Comparison of ENCODE assay signal across 19 mouse cellular contexts in the genomic region with DNA sequence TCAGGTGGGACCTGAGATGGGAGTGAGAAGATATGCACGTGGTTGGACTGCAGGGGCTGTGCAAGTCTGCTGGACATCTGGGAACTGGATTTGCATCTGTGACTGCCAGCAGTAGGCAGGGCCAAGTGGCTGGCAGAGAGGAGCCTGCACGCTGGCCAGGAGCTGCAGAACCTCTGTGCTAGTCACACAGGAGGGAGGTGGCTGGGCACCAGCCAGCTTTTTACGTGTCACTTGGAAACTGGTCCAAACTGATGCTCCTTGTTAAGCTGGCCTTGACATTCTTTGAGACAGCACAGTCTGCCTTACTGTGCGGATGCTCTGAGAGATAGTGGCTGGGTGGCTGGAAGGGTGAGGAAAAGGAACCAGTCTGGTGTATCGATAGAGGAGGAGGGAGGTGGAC. TPM values are rescaled to one million over a fixed set of nuclear protein-coding genes. Genes with fewer than 3 reads are reported as not detected.
A peak's percentile ranks its signal among the peaks of the same experiment; 100 is the strongest.
DNase-seq lines count a peak whose midpoint lies in the region; ATAC-seq lines count a peak whose summit lies in the region.
"Had no signal": no experiment of that assay in that cellular context is flagged by ENCODE, and none has a peak within 500 bp of the region (broad histone marks: within the 10 kb centered on the region; RNA-seq: fewer than 3 reads in every experiment).

No protein-coding gene starts in this region.

- no peak overlapping the region for H3K9ac ChIP-seq in hindbrain, embryonic 16.5 days (ENCODE audit: low read depth, low read length)
- H3K9ac ChIP-seq in hindbrain, embryonic 14.5 days = no peak overlapping the region
- H3K9ac ChIP-seq: embryonic facial prominence, embryonic 15.5 days; intestine, embryonic 15.5 days; liver, embryonic 12.5 days; lung, embryonic 14.5 days had no signal

- DNase-seq in hindbrain, embryonic 14.5 days (ENCODE audit: low spot score) = no peak
- DNase-seq in 3134 (ENCODE audit: extremely low read depth, insufficient read length, low spot score) (peak; percentile 69), 3T3-L1 (ENCODE audit: low read depth, low spot score) (peak; percentile 15)
- peak; percentile 88 for DNase-seq in adrenal gland, postnatal 10 days
- no peak for DNase-seq in spleen, postnatal 36 days (ENCODE audit: low spot score in 2 of 2)
- DNase-seq in T-cell, adult 2 months (ENCODE audit: low spot score) = no peak
- DNase-seq: cerebellum, adult 9-10 months; embryo, embryonic 11 days; lung, embryonic 14.5 days; midbrain, embryonic 14.5 days; thymus, postnatal 36 days had no signal

- ATAC-seq in hindbrain, embryonic 16.5 days = peak; percentile 30; the same call in 1 of the 2 replicates
- no peak for ATAC-seq in hindbrain, embryonic 14.5 days (ENCODE audit: low FRiP score)
- ATAC-seq in megakaryocyte progenitor cell, adult 5-6 weeks (replicated peaks; ENCODE audit: poor library complexity) = no peak
- ATAC-seq: intestine, embryonic 15.5 days; liver, embryonic 12.5 days had no signal

- H3K4me3 ChIP-seq in hindbrain, embryonic 16.5 days (ENCODE audit: low read length) = no peak overlapping the region
- no peak overlapping the region for H3K4me3 ChIP-seq in hindbrain, embryonic 14.5 days (replicated peaks; ENCODE audit: low read length)
- H3K4me3 ChIP-seq: embryonic facial prominence, embryonic 15.5 days; hindbrain, embryonic 10.5 days; intestine, embryonic 15.5 days; liver, embryonic 12.5 days had no signal

- no peak overlapping the region for H3K4me2 ChIP-seq in hindbrain, embryonic 16.5 days (ENCODE audit: low read length)
- H3K4me2 ChIP-seq in hindbrain, embryonic 14.5 days (replicated peaks) = no peak overlapping the region
- H3K4me2 ChIP-seq: embryonic facial prominence, embryonic 15.5 days; intestine, embryonic 15.5 days; liver, embryonic 12.5 days; lung, embryonic 14.5 days had no signal

- 65% methylated on average over 5 of the region's 5 CpGs for WGBS in hindbrain, embryonic 16.5 days
- 77% methylated on average over 5 of the region's 5 CpGs for WGBS in hindbrain, embryonic 14.5 days

- no peaks in the 10 kb centered on the region for H3K9me3 ChIP-seq in hindbrain, embryonic 16.5 days (ENCODE audit: control insufficient read depth, low read length)
- no peaks in the 10 kb centered on the region for H3K9me3 ChIP-seq in hindbrain, embryonic 14.5 days (ENCODE audit: control insufficient read depth, low read length)
- H3K9me3 ChIP-seq: embryonic facial prominence, embryonic 15.5 days; hindbrain, embryonic 10.5 days; intestine, embryonic 15.5 days; liver, embryonic 12.5 days had no signal

- H3K27ac ChIP-seq in hindbrain, embryonic 16.5 days (ENCODE audit: low read depth, low read length) = no peak overlapping the region
- H3K27ac ChIP-seq in hindbrain, embryonic 14.5 days = no peak overlapping the region
- H3K27ac ChIP-seq: embryonic facial prominence, embryonic 15.5 days; hindbrain, embryonic 10.5 days; intestine, embryonic 15.5 days; kidney, postnatal 0 days; liver, embryonic 12.5 days; macrophage had no signal

- no peaks in the 10 kb centered on the region for H3K4me1 ChIP-seq in hindbrain, embryonic 16.5 days (ENCODE audit: control insufficient read depth, insufficient read depth, low read depth, low read length)
- no peaks in the 10 kb centered on the region for H3K4me1 ChIP-seq in hindbrain, embryonic 14.5 days (replicated peaks; ENCODE audit: control insufficient read depth, insufficient read depth, low read length)
- H3K4me1 ChIP-seq: embryonic facial prominence, embryonic 15.5 days; intestine, embryonic 15.5 days; liver, embryonic 12.5 days had no signal

- no peaks in the 10 kb centered on the region for H3K27me3 ChIP-seq in hindbrain, embryonic 16.5 days (replicated peaks; ENCODE audit: control insufficient read depth, insufficient read depth, low read length)
- H3K27me3 ChIP-seq in hindbrain, embryonic 14.5 days (ENCODE audit: control insufficient read depth, insufficient read depth, low read length) = no peaks in the 10 kb centered on the region
- H3K27me3 ChIP-seq: intestine, embryonic 15.5 days had no signal

- no peaks in the 10 kb centered on the region for H3K36me3 ChIP-seq in hindbrain, embryonic 16.5 days (ENCODE audit: control insufficient read depth, insufficient read depth, low read length)
- H3K36me3 ChIP-seq in hindbrain, embryonic 14.5 days (replicated peaks; ENCODE audit: control insufficient read depth, insufficient read depth) = no peaks in the 10 kb centered on the region
- H3K36me3 ChIP-seq: embryonic facial prominence, embryonic 15.5 days; hindbrain, embryonic 10.5 days; intestine, embryonic 15.5 days; liver, embryonic 12.5 days had no signal

RNA-seq across cellular contexts. Expression of gene Eif3d, which starts 17.9 kb away (rescaled TPM):
- polyA plus RNA-seq in hindbrain, embryonic 16.5 days (2015; fragmentation: Nextera tagmentation; extraction: Ambion mirVana) = 158 and 175 TPM in 2 replicates
- 167 and 177 TPM in 2 replicates for polyA plus RNA-seq in hindbrain, embryonic 14.5 days (2014; fragmentation: Nextera tagmentation; extraction: Ambion mirVana)
- 100 to 1,000 TPM; 147 to 154 TPM for total RNA-seq in adrenal gland, postnatal 10 days (2021)
- total RNA-seq in megakaryocyte progenitor cell, adult 5-6 weeks (2015) = 184 and 226 TPM in 2 replicates
- total RNA-seq in megakaryocyte progenitor cell, adult 5-6 weeks (2017) = 249 and 254 TPM in 2 replicates

RNA-seq across cellular contexts. Expression of gene Foxred2, which starts 32.0 kb away (rescaled TPM):
- polyA plus RNA-seq in hindbrain, embryonic 16.5 days (2015; fragmentation: Nextera tagmentation; extraction: Ambion mirVana) = 8.8 and 9.6 TPM in 2 replicates
- 10.7 and 10.8 TPM in 2 replicates for polyA plus RNA-seq in hindbrain, embryonic 14.5 days (2014; fragmentation: Nextera tagmentation; extraction: Ambion mirVana)
- 1 to 10 TPM; 2.7 TPM for total RNA-seq in adrenal gland, postnatal 10 days (2021)
- 15.9 and 19.4 TPM in 2 replicates for total RNA-seq in megakaryocyte progenitor cell, adult 5-6 weeks (2015)
- 15.0 and 16.2 TPM in 2 replicates for total RNA-seq in megakaryocyte progenitor cell, adult 5-6 weeks (2017)

RNA-seq across cellular contexts. Expression of gene Txn2, which starts 59.7 kb away (rescaled TPM):
- 215 and 216 TPM in 2 replicates for polyA plus RNA-seq in hindbrain, embryonic 16.5 days (2015; fragmentation: Nextera tagmentation; extraction: Ambion mirVana)
- 207 and 216 TPM in 2 replicates for polyA plus RNA-seq in hindbrain, embryonic 14.5 days (2014; fragmentation: Nextera tagmentation; extraction: Ambion mirVana)
- total RNA-seq in adrenal gland, postnatal 10 days (2021) = 100 to 1,000 TPM; 321 to 368 TPM
- 196 and 255 TPM in 2 replicates for total RNA-seq in megakaryocyte progenitor cell, adult 5-6 weeks (2015)
- 44.4 and 60.6 TPM in 2 replicates for total RNA-seq in megakaryocyte progenitor cell, adult 5-6 weeks (2017)

Comparison
In these comparisons a context has a peak if more than half of its experiments do, and no peak if none do; other contexts are left out.
1. DNase-seq: peak in 3134 (single experiment), 3T3-L1 (single experiment) and adrenal gland, postnatal 10 days (single experiment); none in hindbrain, embryonic 14.5 days (single experiment), spleen, postnatal 36 days (0 of 2) and T-cell, adult 2 months (single experiment).
2. RNA of gene Foxred2, which starts 32.0 kb away (total RNA-seq): 15.0 to 19.4 TPM in megakaryocyte progenitor cell, adult 5-6 weeks; 2.7 TPM in adrenal gland, postnatal 10 days; every median in the first group is over 4 times any median in the second.